Mouse (Mus musculus): ENCODE results near the gene Srsy. TPM values are rescaled to one million over a fixed set of nuclear protein-coding genes. Genes with fewer than 3 reads are reported as not detected.

Gene Srsy
- not detected for polyA plus RNA-seq (2017; shearing (Covaris generic))

DNA sequence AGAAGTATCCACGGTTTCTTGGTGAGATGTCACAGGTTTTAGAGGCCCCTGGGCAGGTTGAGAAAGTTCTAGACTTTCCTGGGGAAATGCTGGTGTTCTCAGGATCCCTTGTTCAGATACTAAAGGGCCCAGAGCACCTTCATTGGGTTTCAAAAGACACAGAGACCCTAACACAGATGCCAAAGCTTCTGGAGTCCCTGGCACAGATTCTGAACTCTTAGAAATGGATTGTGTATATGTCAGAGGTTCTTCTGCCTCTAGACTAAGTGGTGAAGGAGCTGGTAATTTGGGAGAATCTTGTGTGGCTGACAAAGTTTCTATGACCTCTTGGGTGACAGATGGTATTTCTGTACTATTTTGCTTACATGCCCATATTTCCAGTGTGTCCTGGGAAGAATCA lies at the start of gene Srsy:
Srsy (minus strand) TSS at position 101 of the 400 bp plus-strand sequence.

Other genes starting within 250 kb of the Srsy start
- not detected for gene Gm21904, start 91.1 kb downstream of the Srsy start, polyA plus RNA-seq (2017; shearing (Covaris generic))
- not detected for gene Gm20772, start 62.6 kb downstream of the Srsy start, polyA plus RNA-seq (2017; shearing (Covaris generic))
- not detected for gene Gm20831, start 62.6 kb downstream of the Srsy start, polyA plus RNA-seq (2017; shearing (Covaris generic))
- gene Gm21764, start 124.5 kb upstream of the Srsy start, polyA plus RNA-seq (2017; shearing (Covaris generic)): not detected
- gene Ssty1, start 151.8 kb upstream of the Srsy start, polyA plus RNA-seq (2017; shearing (Covaris generic)): not detected